In the genomic region with DNA sequence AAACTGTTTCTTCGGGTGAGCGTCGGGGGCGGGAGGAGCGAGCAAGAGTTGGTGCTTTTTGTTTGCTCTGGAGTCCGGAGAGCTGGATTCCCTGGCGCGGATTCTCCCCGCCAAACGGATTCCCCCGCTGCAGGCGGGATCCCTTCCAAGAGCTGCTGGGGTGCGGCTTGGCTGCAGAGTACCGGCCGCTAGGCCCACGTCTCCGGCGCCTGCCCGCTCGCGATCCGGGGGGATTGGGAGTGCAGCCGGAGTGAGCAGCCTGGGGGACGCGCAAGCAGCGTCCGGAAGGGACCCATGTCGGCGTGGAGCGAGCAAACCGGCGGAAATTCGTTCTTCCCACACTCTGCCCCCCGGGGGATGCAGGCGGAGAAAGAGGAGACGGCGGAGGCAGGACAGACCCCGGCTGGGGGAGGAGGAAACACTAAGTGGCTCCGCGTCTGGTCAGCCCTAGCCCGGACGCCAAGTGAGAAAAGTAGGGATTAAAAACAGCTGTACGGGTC, we compare ENCODE assay signal across 8 mouse cellular contexts. TPM values are rescaled to one million over a fixed set of nuclear protein-coding genes. Genes with fewer than 3 reads are reported as not detected.
DNase-seq lines count a peak whose midpoint lies in the region; ATAC-seq lines count a peak whose summit lies in the region.

Gene Tril (minus strand): TSS at position 345 of the 500 bp plus-strand sequence.

- no peaks in the 10 kb centered on the region for H3K36me3 ChIP-seq in lung, embryonic 15.5 days

- no peaks in the 10 kb centered on the region for H3K9me3 ChIP-seq in lung, embryonic 15.5 days

- H3K9ac ChIP-seq in lung, embryonic 15.5 days = peak within 1 kb of the TSS; percentile 76

- under 1% methylated on average over 43 of the region's 43 CpGs for WGBS in lung, embryonic 15.5 days

- H3K27me3 ChIP-seq in lung, embryonic 15.5 days = peaks cover 44% of the 10 kb centered on the region

- peaks cover 64% of the 10 kb centered on the region for H3K4me1 ChIP-seq in lung, embryonic 15.5 days

- peak within 1 kb of the TSS; percentile 63 for H3K4me3 ChIP-seq in lung, embryonic 15.5 days

- peak within 1 kb of the TSS; percentile 98 for H3K27ac ChIP-seq in lung, embryonic 15.5 days

- peak; percentile 29 for DNase-seq in WW6 (ENCODE audit: low read depth, low spot score)
- DNase-seq in cerebellum, adult 9-11 months = peak; percentile 49
- DNase-seq in frontal cortex, postnatal 10 days (ENCODE audit: low spot score in 2 of 2) = peak; percentile 46 to 63
- peak; percentile 84 for DNase-seq in heart, postnatal 4 days
- DNase-seq in layer of hippocampus, adult 9-11 months = peak; percentile 45
- peak; percentile 51 to 55 for DNase-seq in right cerebral cortex, adult 2 months (ENCODE audit: low spot score in 2 of 2)

- ATAC-seq in lung, embryonic 15.5 days (ENCODE audit: borderline replicate concordance, extremely low read depth, low FRiP score, low TSS enrichment) = peak; percentile 82
- ATAC-seq in erythroblast, adult 5-6 weeks (replicated peaks; ENCODE audit: low FRiP score, poor library complexity, severe bottlenecking) = no peak

- H3K4me2 ChIP-seq in lung, embryonic 15.5 days = peak within 1 kb of the TSS; percentile 91

RNA-seq across cellular contexts. Expression of gene Tril, which starts in this region (rescaled TPM):
- total RNA-seq in heart, postnatal 4 days (2021) = 10 to 100 TPM; 10.1 to 11.5 TPM
- polyA plus RNA-seq in lung, embryonic 15.5 days (2015; fragmentation: Nextera tagmentation; extraction: Ambion mirVana) = 48.4 and 50.7 TPM in 2 replicates
- not detected in 2 replicates for total RNA-seq in erythroblast, adult 5-6 weeks (2015; ENCODE audit: low replicate concordance)
- not detected in 2 replicates for total RNA-seq in erythroblast, adult 5-6 weeks (2017; ENCODE audit: low replicate concordance)

Comparison
In these comparisons a context has a peak if more than half of its experiments do, and no peak if none do; other contexts are left out.
1. RNA of gene Tril (total RNA-seq): 10.1 to 11.5 TPM in heart, postnatal 4 days; not detected in erythroblast, adult 5-6 weeks; every median in the first group is over 10 times any median in the second.
2. DNase-seq: peak in every context shown above with its lines; median percentile 84 in heart, postnatal 4 days; 54 in frontal cortex, postnatal 10 days; 53 in right cerebral cortex, adult 2 months; 49 in cerebellum, adult 9-11 months; 45 in layer of hippocampus, adult 9-11 months; 29 in WW6.